Mouse (Mus musculus): ENCODE measurements around the gene Mesp2. TPM values are rescaled to one million over a fixed set of nuclear protein-coding genes. Genes with fewer than 3 reads are reported as not detected.
"Not testable (repeated sequence)": the region's sequence is repeated elsewhere in the genome, so short reads cannot be mapped to it uniquely, and the experiment has no call there.

The Mesp2 gene
- polyA plus RNA-seq (2016; fragmentation: Nextera tagmentation; extraction: Ambion mirVana) = 0.34 and 0.36 TPM in 2 replicates

DNA sequence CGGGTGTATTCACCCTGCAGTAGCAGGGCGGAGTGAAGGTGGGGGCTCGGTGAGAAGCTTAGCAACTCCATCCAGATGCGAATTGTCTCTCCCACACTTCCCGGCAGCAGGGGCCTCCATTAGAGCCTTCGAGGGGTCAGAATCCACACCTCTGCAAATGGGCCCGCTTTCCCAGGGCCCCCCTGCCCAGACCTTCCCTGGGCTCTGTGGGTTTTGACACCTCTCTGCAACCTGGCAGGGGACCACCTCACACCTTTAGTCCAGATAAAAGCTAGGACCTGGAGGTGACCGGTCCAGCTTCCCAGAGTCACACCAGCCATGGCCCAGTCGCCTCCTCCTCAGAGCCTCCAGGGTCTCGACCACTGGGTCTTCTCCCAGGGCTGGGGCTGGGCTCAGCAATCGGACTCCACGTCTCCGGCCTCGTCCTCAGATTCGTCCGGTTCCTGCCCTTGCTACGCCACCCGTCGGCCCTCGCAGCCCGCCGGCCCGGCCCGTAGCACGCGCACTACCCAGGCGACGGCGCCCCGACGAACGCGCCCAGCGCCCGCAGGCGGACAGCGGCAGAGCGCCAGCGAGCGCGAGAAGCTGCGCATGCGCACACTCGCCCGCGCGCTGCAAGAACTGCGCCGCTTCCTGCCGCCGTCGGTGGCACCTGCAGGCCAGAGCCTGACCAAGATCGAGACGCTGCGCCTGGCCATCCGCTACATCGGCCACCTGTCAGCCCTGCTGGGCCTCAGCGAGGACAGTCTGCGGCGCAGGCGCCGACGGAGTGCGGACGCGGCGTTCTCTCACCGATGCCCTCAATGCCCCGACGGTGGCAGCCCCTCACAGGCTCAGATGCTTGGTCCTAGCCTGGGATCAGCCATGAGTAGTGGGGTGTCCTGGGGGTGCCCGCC is at the start of gene Mesp2:
Gene Mesp2, plus strand, starts transcription at position 117 of the 896 bp plus-strand sequence.
- Histone ChIP-seq H3K36me3 (replicated peaks) (no peaks in the 10 kb centered on the region), H3K27me3 (replicated peaks; ENCODE audit: low read depth, poor library complexity, severe bottlenecking) (peaks cover 36% of the 10 kb centered on the region), H3K4me3 (peak within 1 kb of the TSS; percentile 56), H3K4me1 (peaks cover 9% of the 10 kb centered on the region), H3K27ac (replicated peaks) (peak within 1 kb of the TSS; percentile 41), H3K9me3 (no peaks in the 10 kb centered on the region)
- peak; percentile 82 for DNase-seq (ENCODE audit: low spot score)
- 20% methylated on average over 71 of the region's 71 CpGs for WGBS

DNA sequence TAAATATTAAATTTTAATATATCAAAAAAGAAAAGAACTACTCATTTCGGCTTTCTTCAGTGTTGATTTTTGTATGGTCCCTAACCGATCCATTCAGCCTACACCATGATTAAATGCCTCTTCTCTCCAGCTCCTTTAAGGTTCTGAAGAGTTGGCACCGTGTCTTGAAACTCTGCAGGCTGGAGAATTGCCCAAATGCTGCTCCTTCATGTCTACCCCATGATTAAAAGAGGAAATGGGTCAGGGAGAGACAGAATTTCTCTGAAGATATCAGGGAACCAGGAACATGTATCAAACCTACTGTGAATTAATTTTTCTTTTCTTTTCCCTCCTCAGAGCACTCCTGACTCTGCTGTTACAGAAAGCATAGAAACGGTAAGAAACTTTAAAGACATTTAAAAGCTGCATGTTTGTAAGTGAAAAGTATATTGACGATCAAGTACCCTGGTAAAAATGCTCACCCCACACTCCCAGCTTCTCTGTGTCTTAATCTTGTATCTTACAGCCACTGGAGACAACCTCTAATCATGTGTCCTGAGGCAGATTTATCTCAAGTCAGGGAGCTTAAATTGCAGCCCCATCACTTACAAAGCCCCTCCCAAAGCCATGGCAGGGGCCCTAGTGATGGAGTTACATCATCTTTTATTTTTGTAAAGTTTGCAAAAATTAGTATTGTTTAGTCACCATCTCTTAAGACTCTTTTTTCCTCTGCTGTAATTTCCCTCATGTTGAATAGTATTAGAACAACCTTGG is 49.2 kb upstream of the Mesp2 start:
- Histone ChIP-seq H3K4me1 (peaks cover 3% of the 10 kb centered on the region; the same call in 1 of the 2 replicates), H3K36me3 (replicated peaks) (no peaks in the 10 kb centered on the region), H3K4me3 (no peak overlapping the region), H3K27me3 (replicated peaks; ENCODE audit: low read depth, poor library complexity, severe bottlenecking) (no peaks in the 10 kb centered on the region), H3K9me3 (no peaks in the 10 kb centered on the region), H3K27ac (replicated peaks) (no peak overlapping the region)
- no peak for DNase-seq (ENCODE audit: low spot score)
- whole genome bisulfite sequencing = 82% methylated on average over 5 of the region's 5 CpGs

- no peaks in the 10 kb centered on the region for H3K9me3 ChIP-seq
- H3K4me1 ChIP-seq = peaks cover 3% of the 10 kb centered on the region; the same call in 1 of the 2 replicates
- H3K4me3 ChIP-seq = no peak overlapping the region
- DNase-seq (ENCODE audit: low spot score) = no peak
- 76% methylated on average over 8 of the region's 8 CpGs for WGBS
- H3K36me3 ChIP-seq (replicated peaks) = no peaks in the 10 kb centered on the region
- H3K27ac ChIP-seq (replicated peaks) = no peak overlapping the region
- H3K27me3 ChIP-seq (replicated peaks; ENCODE audit: low read depth, poor library complexity, severe bottlenecking) = no peaks in the 10 kb centered on the region
Observed at GRCm38 (mm10) chr7:79762106-79762505, 48.4 kb upstream of the Mesp2 start.

- Histone ChIP-seq H3K36me3 (replicated peaks) (no peaks in the 10 kb centered on the region), H3K27ac (replicated peaks) (no peak overlapping the region), H3K4me1 (peaks cover 3% of the 10 kb centered on the region; the same call in 1 of the 2 replicates), H3K27me3 (replicated peaks; ENCODE audit: low read depth, poor library complexity, severe bottlenecking) (no peaks in the 10 kb centered on the region), H3K4me3 (no peak overlapping the region), H3K9me3 (no peaks in the 10 kb centered on the region)
- no peak for DNase-seq (ENCODE audit: low spot score)
- 37% methylated on average over 1 of the region's 1 CpGs for WGBS
Observed at GRCm38 (mm10) chr7:79765991-79766390, 44.5 kb upstream of the Mesp2 start.

- 81% methylated on average over 3 of the region's 3 CpGs for WGBS
- H3K4me1 ChIP-seq = peaks cover 11% of the 10 kb centered on the region
- no peaks in the 10 kb centered on the region for H3K9me3 ChIP-seq
- H3K27me3 ChIP-seq (replicated peaks; ENCODE audit: low read depth, poor library complexity, severe bottlenecking) = no peaks in the 10 kb centered on the region
- H3K4me3 ChIP-seq = no peak overlapping the region
- no peak overlapping the region for H3K27ac ChIP-seq (replicated peaks)
- DNase-seq (ENCODE audit: low spot score) = no peak
- no peaks in the 10 kb centered on the region for H3K36me3 ChIP-seq (replicated peaks)
Observed at GRCm38 (mm10) chr7:79769664-79770063, 40.9 kb upstream of the Mesp2 start.

- no peak overlapping the region for H3K27ac ChIP-seq (replicated peaks)
- H3K36me3 ChIP-seq (replicated peaks) = no peaks in the 10 kb centered on the region
- DNase-seq (ENCODE audit: low spot score) = no peak
- H3K27me3 ChIP-seq (replicated peaks; ENCODE audit: low read depth, poor library complexity, severe bottlenecking) = no peaks in the 10 kb centered on the region
- H3K9me3 ChIP-seq = no peaks in the 10 kb centered on the region
- H3K4me3 ChIP-seq = no peak overlapping the region
- WGBS = 48% methylated on average over 15 of the region's 15 CpGs
- H3K4me1 ChIP-seq = peaks cover 8% of the 10 kb centered on the region; the same call in 1 of the 2 replicates
Observed at GRCm38 (mm10) chr7:79771561-79772512, 38.7 kb upstream of the Mesp2 start.

- WGBS = 28% methylated on average over 16 of the region's 16 CpGs
- H3K27ac ChIP-seq (replicated peaks) = no peak overlapping the region
- H3K36me3 ChIP-seq (replicated peaks) = no peaks in the 10 kb centered on the region
- peaks cover 11% of the 10 kb centered on the region for H3K4me1 ChIP-seq
- peak overlapping the region; percentile 38 for H3K4me3 ChIP-seq
- DNase-seq (ENCODE audit: low spot score) = peak; percentile 80
- no peaks in the 10 kb centered on the region for H3K9me3 ChIP-seq
- H3K27me3 ChIP-seq (replicated peaks; ENCODE audit: low read depth, poor library complexity, severe bottlenecking) = 0 out of 2 replicates have a peak, but pooled peaks cover 5% of the 10 kb centered on the region
Observed at GRCm38 (mm10) chr7:79780647-79781626, 29.6 kb upstream of the Mesp2 start.

DNA sequence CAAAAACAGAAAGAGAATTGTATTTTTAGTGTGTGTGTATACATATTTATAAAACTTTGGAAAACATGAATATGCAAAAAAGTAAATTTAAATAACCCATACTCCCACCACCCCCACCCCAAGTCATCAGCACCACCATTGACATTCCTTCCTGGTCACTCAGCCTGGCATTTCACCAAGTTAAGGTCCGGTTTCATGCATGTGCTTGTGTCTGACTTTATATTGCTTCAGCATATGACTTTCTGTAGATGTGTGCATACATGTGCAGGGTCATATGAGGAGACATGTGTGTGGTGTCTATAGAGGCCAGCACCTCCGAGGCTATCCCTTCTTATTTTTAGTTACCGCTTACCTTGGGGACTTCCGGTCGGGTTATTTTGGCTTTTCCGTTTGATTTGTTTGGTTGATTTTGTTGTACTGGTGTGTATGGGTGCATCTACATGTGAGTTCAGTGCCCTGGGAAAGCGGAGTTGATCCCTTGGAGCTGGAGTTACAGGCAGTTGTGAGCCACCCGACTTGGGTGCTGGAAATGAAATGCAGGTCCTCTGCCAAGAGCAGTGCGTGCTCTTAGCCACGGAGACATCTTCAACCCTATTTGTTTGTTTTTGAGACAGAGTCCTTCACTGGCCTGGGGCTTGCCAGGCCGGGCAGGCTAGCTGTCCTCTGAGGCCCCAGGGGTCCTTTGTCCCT is 28.6 kb upstream of the Mesp2 start:
- Histone ChIP-seq H3K27ac (replicated peaks) (no peak overlapping the region), H3K27me3 (replicated peaks; ENCODE audit: low read depth, poor library complexity, severe bottlenecking) (0 out of 2 replicates have a peak, but pooled peaks cover 11% of the 10 kb centered on the region), H3K36me3 (replicated peaks) (no peaks in the 10 kb centered on the region), H3K4me1 (peaks cover 11% of the 10 kb centered on the region), H3K4me3 (no peak overlapping the region), H3K9me3 (no peaks in the 10 kb centered on the region)
- 81% methylated on average over 11 of the region's 11 CpGs for WGBS
- DNase-seq (ENCODE audit: low spot score) = no peak

GRCm38 (mm10) chr7:79782516-79782855 is 28.0 kb upstream of the Mesp2 start:
- WGBS = 83% methylated on average over 2 of the region's 2 CpGs
- Histone ChIP-seq H3K36me3 (replicated peaks) (no peaks in the 10 kb centered on the region), H3K27ac (replicated peaks) (no peak overlapping the region), H3K27me3 (replicated peaks; ENCODE audit: low read depth, poor library complexity, severe bottlenecking) (peaks cover 15% of the 10 kb centered on the region; the same call in 1 of the 2 replicates), H3K4me1 (peaks cover 11% of the 10 kb centered on the region), H3K9me3 (no peaks in the 10 kb centered on the region), H3K4me3 (no peak overlapping the region)
- no peak for DNase-seq (ENCODE audit: low spot score)

DNA sequence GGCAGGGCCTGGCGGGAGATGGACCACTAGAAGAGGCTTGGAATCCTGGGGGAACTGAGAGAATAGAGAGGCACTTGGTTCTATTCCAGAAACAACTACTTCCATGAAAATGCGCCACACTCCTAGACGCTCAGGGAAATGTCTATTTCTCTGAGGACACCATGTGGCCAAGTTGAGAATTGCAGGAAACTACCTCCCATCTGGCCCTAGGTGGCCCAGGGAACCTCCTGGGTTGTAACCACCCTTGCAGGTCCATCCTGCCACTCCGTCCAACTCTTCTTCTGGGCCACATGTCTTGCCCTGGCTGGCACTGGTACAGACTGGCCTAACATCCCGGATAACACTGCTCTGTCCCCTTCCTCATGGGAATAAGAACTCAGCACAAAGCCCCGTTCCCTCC is 24.2 kb upstream of the Mesp2 start:
- no peaks in the 10 kb centered on the region for H3K36me3 ChIP-seq (replicated peaks)
- 16% methylated on average over 6 of the region's 6 CpGs for WGBS
- peaks cover 19% of the 10 kb centered on the region for H3K4me1 ChIP-seq
- no peaks in the 10 kb centered on the region for H3K9me3 ChIP-seq
- peaks cover 50% of the 10 kb centered on the region for H3K27me3 ChIP-seq (replicated peaks; ENCODE audit: low read depth, poor library complexity, severe bottlenecking)
- no peak overlapping the region for H3K27ac ChIP-seq (replicated peaks)
- peak; percentile 65 for DNase-seq (ENCODE audit: low spot score)
- H3K4me3 ChIP-seq = no peak overlapping the region

- H3K36me3 ChIP-seq (replicated peaks); H3K4me3 ChIP-seq; H3K9me3 ChIP-seq; H3K27ac ChIP-seq (replicated peaks); DNase-seq (ENCODE audit: low spot score): not testable (repeated sequence)
- Histone ChIP-seq H3K27me3 (replicated peaks; ENCODE audit: low read depth, poor library complexity, severe bottlenecking) (peaks cover 85% of the 10 kb centered on the region), H3K4me1 (peaks cover 31% of the 10 kb centered on the region)
- WGBS = 23% methylated on average over 2 of the region's 2 CpGs
Observed at GRCm38 (mm10) chr7:79789812-79790211, 20.7 kb upstream of the Mesp2 start.

Data from embryonic facial prominence, embryonic 10.5 days (tissue).